Mouse (Mus musculus): Measurements from ENCODE around the gene Trim17.

Gene Trim17

GRCm38 (mm10) chr11:58990794-58991193 is 36.3 kb downstream of the Trim17 start:
- DNase-seq (ENCODE audit: low read depth, low spot score) = peak; percentile 13

DNA sequence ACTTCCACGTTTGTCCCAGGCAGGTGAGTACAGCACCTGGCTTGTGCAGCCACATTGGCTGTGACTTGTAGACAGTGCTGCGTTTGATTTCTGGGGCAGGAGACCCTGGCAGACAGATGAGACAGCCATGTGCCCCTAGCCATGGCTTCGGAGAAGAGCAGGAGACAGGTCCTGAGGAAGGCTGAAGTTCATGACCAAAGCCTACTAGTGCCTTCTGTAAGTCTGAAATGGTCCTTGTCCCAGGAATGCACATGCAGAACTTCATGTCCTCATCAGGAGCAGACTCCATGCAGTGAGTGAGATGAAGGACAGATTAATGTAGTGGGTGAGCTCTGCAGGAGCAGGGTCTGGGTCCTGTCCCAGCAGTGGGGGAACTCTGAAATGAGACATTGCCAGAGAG is 37.4 kb downstream of the Trim17 start:
- DNase-seq (ENCODE audit: low read depth, low spot score) = no peak

- DNase-seq (ENCODE audit: low read depth, low spot score) = no peak
These were observed 38.7 kb downstream of the Trim17 start for GRCm38 (mm10) chr11:58993091-58993670.

GRCm38 (mm10) chr11:58994337-58994826 is 39.9 kb downstream of the Trim17 start:
- DNase-seq (ENCODE audit: low read depth, low spot score) = peak; percentile 92

- no peak for DNase-seq (ENCODE audit: low read depth, low spot score)
These were observed 40.7 kb downstream of the Trim17 start for GRCm38 (mm10) chr11:58995061-58995806.

DNA sequence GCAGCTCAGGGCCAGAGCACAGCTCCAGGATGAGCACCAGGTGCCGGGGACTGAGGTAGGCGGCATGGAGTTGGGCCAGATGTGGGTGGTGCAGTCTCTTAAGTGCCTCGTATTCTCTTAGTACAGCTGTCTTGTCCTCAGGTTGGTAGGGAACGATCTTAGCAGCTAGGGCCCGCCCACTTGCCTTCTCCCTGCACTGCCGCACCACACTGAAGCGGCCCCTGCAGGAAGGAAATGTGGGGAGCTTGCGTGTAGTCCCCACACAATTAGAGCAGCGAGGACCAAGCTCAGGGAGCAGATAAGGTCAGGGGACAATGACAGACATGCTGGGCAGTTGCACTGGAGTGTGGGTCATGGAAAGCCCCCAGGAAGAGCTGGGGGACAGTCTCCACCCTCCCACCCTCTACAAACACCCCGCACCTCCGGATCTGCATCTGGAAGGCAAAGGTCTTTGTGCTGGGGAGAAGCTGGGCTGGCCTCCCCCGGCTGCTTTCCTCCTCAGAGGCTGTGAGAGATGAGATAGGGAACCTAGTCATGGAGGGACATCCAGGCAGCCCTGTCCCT is 41.4 kb downstream of the Trim17 start:
- DNase-seq (ENCODE audit: low read depth, low spot score) = no peak

GRCm38 (mm10) chr11:58997541-58997940 is 43.1 kb downstream of the Trim17 start:
- no peak for DNase-seq (ENCODE audit: low read depth, low spot score)

GRCm38 (mm10) chr11:58999158-58999557 is 44.7 kb downstream of the Trim17 start:
- no peak for DNase-seq (ENCODE audit: low read depth, low spot score)

- DNase-seq (ENCODE audit: low read depth, low spot score) = no peak
These were observed 45.3 kb downstream of the Trim17 start for GRCm38 (mm10) chr11:58999830-59000229.

DNA sequence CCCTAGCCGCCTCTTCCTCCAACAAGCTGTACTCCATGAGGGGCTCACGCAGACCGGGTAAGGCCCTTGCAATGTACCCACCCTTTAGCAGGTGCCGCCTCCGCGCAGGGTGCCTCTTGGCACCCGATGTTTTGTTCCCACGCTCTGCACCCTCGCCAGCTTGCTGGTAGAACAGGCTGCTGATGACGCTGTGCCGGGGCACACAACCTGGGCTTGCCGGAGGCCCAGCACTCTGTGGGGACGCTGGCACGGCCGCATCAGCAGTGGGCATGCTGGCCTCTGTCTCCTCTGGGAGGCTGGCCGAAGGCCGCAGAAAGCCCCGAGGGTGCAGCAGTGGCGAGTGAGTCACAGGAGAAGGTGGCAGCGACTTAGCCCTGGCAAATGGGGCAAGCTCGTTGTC is 46.1 kb downstream of the Trim17 start:
- no peak for DNase-seq (ENCODE audit: low read depth, low spot score)

GRCm38 (mm10) chr11:59002327-59003079 is 48.0 kb downstream of the Trim17 start:
- no peak for DNase-seq (ENCODE audit: low read depth, low spot score)

DNA sequence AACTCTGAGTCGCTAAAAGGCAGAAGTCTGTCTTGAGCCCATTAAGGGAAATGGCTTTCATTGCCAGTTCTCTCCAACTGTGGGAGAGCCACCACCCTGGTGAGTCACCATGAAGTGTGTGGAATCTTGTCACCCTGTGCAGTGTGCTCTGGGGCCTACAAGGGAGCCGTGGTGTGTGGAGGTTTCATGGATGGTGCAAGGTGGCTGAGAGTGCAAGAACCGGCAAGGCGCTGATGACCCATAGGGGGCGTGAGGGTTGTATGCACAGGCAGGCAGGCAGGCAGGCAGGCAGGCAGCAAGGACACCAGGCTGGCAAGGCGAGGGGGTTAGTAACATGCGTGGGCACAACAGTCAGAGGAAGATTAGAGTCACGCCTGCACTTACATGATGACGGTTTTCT is 60.6 kb downstream of the Trim17 start:
- peak; percentile 39 for DNase-seq (ENCODE audit: low read depth, low spot score)
